Mouse (Mus musculus) midbrain, postnatal 0 days (tissue): Measurements from ENCODE around the gene Adm. TPM values are rescaled to one million over a fixed set of nuclear protein-coding genes. Genes with fewer than 3 reads are reported as not detected.

Experiments
- ATAC-seq: fragments of 200-750 bp; cut with Nextera tagmentation; 2 replicates; pipeline ENCODE4 v1.8.0; 2017; ENCODE audit warnings: moderate number of reproducible peaks, mild to moderate bottlenecking, moderate TSS enrichment, moderate library complexity; ENCODE audit not compliant: low FRiP score
- DNase-seq: peaks from one replicate; pipeline ENCODE4 v3.0.0-alpha.2; 2015; ENCODE audit warnings: low spot score
- H3K27ac ChIP-seq: fragments of 300-500 bp; sonication (generic); 2 replicates; pipeline ENCODE4 v1.5.1; 2014; ENCODE audit warnings: low read depth, mild to moderate bottlenecking, low read length, mixed read lengths
- H3K27me3 ChIP-seq: fragments of 300-500 bp; sonication (generic); 2 replicates; pipeline ENCODE4 v1.6.1; 2014; ENCODE audit warnings: low read length, control low read depth, mixed read lengths; ENCODE audit not compliant: insufficient read depth
- H3K36me3 ChIP-seq: fragments of 300-500 bp; sonication (generic); 2 replicates; pipeline ENCODE4 v1.6.1; 2014; ENCODE audit warnings: low read length, control low read depth, mixed read lengths; ENCODE audit not compliant: insufficient read depth
- H3K4me1 ChIP-seq: fragments of 300-500 bp; sonication (generic); 2 replicates; pipeline ENCODE4 v1.6.1; 2014; ENCODE audit warnings: mild to moderate bottlenecking, control low read depth, antibody characterized with exemption, low read length, mixed read lengths; ENCODE audit not compliant: insufficient read depth
- H3K4me2 ChIP-seq: fragments of 300-500 bp; sonication (generic); 2 replicates; pipeline ENCODE4 v1.6.1; 2014; ENCODE audit warnings: low read depth, mild to moderate bottlenecking, low read length, mixed read lengths; ENCODE audit not compliant: poor library complexity, severe bottlenecking
- H3K4me3 ChIP-seq: fragments of 300-500 bp; sonication (generic); 2 replicates; pipeline ENCODE4 v1.5.1; 2014; ENCODE audit warnings: low read depth, mild to moderate bottlenecking, low read length, moderate library complexity
- H3K9ac ChIP-seq: fragments of 300-500 bp; sonication (generic); replicated peaks from 2 replicates; pipeline ENCODE4 v1.6.1; 2014; ENCODE audit warnings: mild to moderate bottlenecking, low read length, moderate library complexity, mixed read lengths; ENCODE audit not compliant: poor library complexity, severe bottlenecking
- H3K9me3 ChIP-seq: fragments of 300-500 bp; sonication (generic); 2 replicates; pipeline ENCODE4 v1.6.1; 2016; ENCODE audit warnings: low read length, control low read depth
- CTCF ChIP-seq: IDR thresholded peaks from 2 replicates; pipeline ENCODE4 v1.5.1; 2016; ENCODE audit warnings: antibody characterized with exemption, mild to moderate bottlenecking
- WGBS: fragments of 180-500 bp; shearing (Covaris S2); extraction: QIAGEN DNeasy Blood & Tissue Kit; methylation state at CpG from one replicate; pipeline ENCODE4 v1.1.7; 2014; 5-methylcytosine and 5-hydroxymethylcytosine counted together
- polyA plus RNA-seq: library from polyadenylated mRNA; unstranded; fragments of >200 nt; fragmentation: Nextera tagmentation; extraction: Ambion mirVana; gene quantifications from 2 replicates; pipeline ENCODE4 v1.2.1, GENCODE M21; 2015
- total RNA-seq: library from RNA; depleted of rRNA; stranded (reverse); fragments of >200 nt; gene quantifications from 2 replicates; pipeline ENCODE4 v1.2.3, GENCODE M21; 2014; rRNA removed

Adm gene
- total and polyA plus RNA-seq, 2 experiments from 2014 or later: 0.82 to 2.6 TPM

GRCm38 (mm10) chr7:110666537-110666936, 39.1 kb downstream of the Adm start:
- Histone ChIP-seq H3K27me3 (no peaks in the 10 kb centered on the region), H3K27ac (no peak overlapping the region), H3K9me3 (no peaks in the 10 kb centered on the region), H3K4me1 (no peaks in the 10 kb centered on the region), H3K4me2 (no peak overlapping the region), H3K36me3 (no peaks in the 10 kb centered on the region), H3K9ac (no peak overlapping the region), H3K4me3 (no peak overlapping the region)
- 65% methylated on average over 4 of the region's 5 CpGs for WGBS
- no peak for TF ChIP-seq CTCF
- no peak for DNase-seq
- no peak for ATAC-seq

- H3K27ac ChIP-seq: no peak overlapping the region
- H3K4me2 ChIP-seq: no peak overlapping the region
- no peaks in the 10 kb centered on the region for H3K9me3 ChIP-seq
- no peak for TF ChIP-seq CTCF
- H3K9ac ChIP-seq: no peak overlapping the region
- DNase-seq (peak; percentile 41), ATAC-seq (no peak)
- no peaks in the 10 kb centered on the region for H3K27me3 ChIP-seq
- WGBS: 71% methylated on average over 6 of the region's 6 CpGs
- H3K4me1 ChIP-seq: no peaks in the 10 kb centered on the region
- no peak overlapping the region for H3K4me3 ChIP-seq
- no peaks in the 10 kb centered on the region for H3K36me3 ChIP-seq
These were observed 40.8 kb downstream of the Adm start for GRCm38 (mm10) chr7:110668247-110668646.

DNA sequence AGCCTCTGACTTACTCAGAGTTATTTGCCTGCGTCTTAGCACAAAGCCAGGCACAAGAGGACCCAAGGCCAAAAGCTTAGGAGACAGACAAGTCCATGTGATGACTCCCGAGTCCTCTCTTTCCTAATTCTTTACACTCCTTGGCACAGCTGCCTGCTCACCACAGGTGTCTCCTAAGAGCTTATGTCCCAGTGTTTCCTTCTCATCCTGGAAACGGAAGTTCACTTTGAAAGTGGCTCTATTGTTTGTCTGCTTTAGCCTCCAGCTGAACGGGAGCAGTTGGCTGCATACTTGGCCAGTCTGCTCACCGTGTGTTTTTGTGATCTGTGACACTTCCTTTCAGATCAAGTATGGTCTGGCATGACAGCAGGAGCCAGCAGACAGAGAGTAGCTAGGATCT, 41.3 kb downstream of the Adm start:
- WGBS: 13% methylated on average over 5 of the region's 5 CpGs
- DNase-seq: peak; percentile 41
- TF ChIP-seq CTCF: no peak

DNA sequence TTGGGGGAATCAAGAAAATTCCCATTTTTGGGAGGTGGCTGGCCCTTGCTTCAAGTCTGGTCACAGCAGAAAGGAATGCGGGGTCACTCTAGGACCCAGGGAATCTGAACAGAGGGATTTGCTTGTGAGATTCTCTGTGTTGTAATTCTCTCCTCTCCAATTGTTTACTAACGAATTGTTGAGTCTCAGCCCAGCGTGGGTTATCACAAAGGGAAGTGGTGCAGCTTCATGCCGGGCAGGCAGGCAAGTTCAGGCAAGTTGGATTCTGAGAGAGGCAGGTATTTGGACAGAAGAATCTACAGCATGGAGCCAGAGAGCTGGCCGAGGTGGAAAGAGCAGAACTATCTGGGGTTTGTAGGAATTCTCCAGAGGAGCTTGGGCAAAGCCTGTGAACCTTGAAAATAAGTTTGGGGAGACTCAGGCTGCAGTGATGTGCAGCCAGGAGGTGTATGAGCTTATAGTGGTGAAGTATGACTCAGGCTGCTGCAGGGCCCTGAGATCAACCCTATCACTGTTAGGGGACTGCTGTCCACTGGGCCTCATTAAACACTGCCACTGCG, 43.7 kb downstream of the Adm start:
- H3K4me3 ChIP-seq: no peak overlapping the region
- no peaks in the 10 kb centered on the region for H3K4me1 ChIP-seq
- H3K9ac ChIP-seq: no peak overlapping the region
- DNase-seq (no peak), ATAC-seq (no peak)
- no peaks in the 10 kb centered on the region for H3K36me3 ChIP-seq
- no peaks in the 10 kb centered on the region for H3K9me3 ChIP-seq
- no peak overlapping the region for H3K27ac ChIP-seq
- TF ChIP-seq CTCF: no peak
- H3K27me3 ChIP-seq: no peaks in the 10 kb centered on the region
- WGBS: 41% methylated on average over 6 of the region's 6 CpGs
- no peak overlapping the region for H3K4me2 ChIP-seq

More for the DNA sequence above, 41.3 kb downstream of the Adm start:
- Histone ChIP-seq H3K27ac (0 out of 2 replicates have a peak overlapping the region, but pooled peaks have one; percentile 6), H3K36me3 (no peaks in the 10 kb centered on the region), H3K4me2 (no peak overlapping the region), H3K9ac (no peak overlapping the region), H3K4me1 (no peaks in the 10 kb centered on the region), H3K27me3 (no peaks in the 10 kb centered on the region), H3K9me3 (no peaks in the 10 kb centered on the region), H3K4me3 (no peak overlapping the region)
- no peak for ATAC-seq

Other genes starting within 250 kb of the Adm start
- 80.1 and 114 TPM in 2 replicates for gene Sbf2, start 12.7 kb upstream of the Adm start, total RNA-seq
- gene Sbf2, start 12.7 kb upstream of the Adm start, polyA plus RNA-seq: 31.5 and 41.0 TPM in 2 replicates
- gene Ampd3, start 140.5 kb downstream of the Adm start, total RNA-seq: 20.6 and 22.7 TPM in 2 replicates
- 13.2 and 16.2 TPM in 2 replicates for gene Ampd3, start 140.5 kb downstream of the Adm start, polyA plus RNA-seq
- gene Rnf141, start 216.8 kb downstream of the Adm start, total RNA-seq: 88.5 and 133 TPM in 2 replicates
- 28.5 and 29.6 TPM in 2 replicates for gene Rnf141, start 216.8 kb downstream of the Adm start, polyA plus RNA-seq
- 9.7 and 12.5 TPM in 2 replicates for gene Lyve1, start 235.6 kb downstream of the Adm start, total RNA-seq
- 5.4 and 7.2 TPM in 2 replicates for gene Lyve1, start 235.6 kb downstream of the Adm start, polyA plus RNA-seq